Mouse (Mus musculus) kidney, postnatal 10 days (tissue): ENCODE data around the gene Vwa8.
A peak's percentile ranks its signal among the peaks of the same experiment; 100 is the strongest.

Experiments used
- DNase-seq: peaks from one replicate; pipeline ENCODE4 v3.0.0; 2021; ENCODE audit warnings: mixed read lengths

Gene Vwa8

DNA sequence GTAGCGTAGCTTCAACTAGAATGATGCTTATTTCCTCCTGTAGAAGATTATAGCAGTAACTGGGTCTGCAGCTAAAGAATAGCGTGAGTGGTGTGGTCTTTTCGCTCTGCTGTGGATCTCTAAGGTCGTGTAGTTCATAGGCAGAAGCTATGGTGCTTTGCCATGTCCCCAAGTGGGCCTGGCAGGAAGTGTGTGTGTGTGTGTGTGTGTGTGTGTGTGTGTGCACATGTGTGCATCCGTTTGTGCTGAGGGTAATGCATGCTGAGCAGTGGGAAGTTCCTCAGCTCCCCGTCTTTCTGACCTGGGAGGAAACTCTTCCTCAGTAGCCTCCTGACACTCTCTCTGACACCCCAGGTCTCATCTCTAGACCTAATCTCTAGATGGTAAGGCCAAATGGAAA is 305.0 kb downstream of the Vwa8 start:
- peak; percentile 44 for DNase-seq

DNA sequence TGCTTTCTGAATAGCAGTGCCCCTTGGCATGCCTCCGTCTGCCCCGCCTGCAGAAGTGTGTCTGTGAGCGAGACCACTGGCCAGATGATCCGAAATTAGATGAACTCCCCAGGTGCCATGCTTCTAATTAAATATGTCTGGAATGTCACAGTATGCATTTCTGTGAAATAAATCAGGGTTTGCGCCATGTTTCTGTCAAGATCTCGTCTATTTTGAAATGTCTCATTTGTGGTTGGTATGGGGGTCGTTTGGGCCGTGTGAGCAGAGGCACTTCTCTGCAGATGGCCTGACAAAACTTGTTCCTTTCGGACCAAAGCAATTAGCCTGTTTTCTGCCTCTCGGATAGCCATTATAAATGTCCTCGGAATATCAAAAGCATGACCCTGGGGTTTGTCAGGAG is 306.1 kb downstream of the Vwa8 start:
- DNase-seq, result no peak

DNA sequence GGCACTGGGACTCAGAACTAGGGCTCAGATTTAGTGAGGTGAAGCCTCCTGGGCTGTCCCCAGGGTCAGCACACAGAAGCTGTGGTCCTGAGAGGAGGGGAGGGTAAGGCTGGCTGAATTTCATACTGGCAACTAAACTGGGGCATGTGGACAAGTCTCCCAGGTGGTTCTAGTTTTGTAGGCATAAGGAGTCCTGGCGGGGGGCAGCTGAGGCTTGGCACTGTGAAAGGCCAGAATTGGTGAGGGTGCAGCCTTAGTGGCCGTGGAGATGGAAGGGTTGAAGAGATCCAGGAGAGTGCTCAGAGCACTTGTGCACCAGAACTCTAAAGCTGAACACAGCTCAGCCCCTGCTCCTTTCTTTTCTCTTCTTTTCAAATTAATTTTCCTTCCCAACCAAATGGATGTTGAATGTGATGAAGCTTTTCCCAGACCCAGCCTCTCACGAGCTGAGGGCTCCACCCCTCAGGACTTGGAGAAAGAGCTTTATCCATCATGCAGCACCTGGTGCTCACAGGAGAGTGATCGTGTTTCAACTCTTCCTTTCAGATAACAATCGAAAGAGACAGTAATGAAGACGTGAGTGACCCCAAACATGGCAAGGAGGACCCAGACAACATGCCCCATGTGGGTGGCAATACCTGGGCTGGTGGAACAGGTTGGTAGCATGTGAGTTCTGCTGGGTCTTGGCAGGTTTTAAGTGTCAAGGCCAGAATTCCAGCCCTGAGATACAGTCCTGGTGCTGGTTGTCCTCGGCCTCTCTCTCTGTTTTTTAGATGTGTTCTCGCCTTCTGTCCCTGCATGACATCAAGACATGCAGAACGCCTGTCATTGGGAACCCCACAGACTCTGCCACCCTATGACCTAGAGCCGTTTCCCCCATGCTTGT is 307.9 kb downstream of the Vwa8 start:
- DNase-seq, result no peak

DNA sequence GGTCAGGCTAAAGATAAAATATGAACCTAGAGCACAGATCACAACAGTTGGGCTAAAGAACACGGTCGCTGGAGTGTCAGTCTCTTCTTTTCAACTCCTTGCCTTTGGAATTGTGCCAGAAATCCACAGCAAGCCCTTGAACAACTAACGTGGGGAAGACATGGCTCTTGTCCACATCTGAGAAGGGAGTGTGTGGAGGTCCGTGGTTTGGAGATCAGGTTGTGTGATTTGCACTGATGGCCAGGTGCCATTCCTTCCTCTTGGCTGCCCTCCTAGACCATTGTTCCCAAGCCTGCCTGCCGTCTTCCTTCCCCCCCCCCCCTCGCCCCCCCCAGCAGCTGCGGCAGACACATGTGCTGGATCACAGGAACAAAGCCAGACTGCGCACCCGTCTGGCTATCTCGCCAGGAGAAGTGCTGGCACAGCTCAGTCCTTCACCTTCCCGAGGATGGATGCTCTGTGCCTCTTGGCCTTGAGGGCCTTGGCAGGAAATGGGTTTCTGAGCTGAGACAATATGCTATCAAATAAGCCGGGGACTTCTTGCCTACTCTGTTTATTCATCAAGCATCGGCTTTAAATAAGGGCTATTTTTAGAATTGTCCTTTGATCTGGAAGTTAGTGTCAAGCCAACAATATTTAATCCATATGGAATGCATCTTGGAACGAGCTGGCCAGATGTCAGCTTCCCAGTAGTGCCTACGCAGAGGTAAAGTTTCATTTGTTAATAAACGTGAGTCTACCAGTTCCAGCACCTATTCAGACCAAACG is 308.8 kb downstream of the Vwa8 start:
- DNase-seq, result peak; percentile 78

DNA sequence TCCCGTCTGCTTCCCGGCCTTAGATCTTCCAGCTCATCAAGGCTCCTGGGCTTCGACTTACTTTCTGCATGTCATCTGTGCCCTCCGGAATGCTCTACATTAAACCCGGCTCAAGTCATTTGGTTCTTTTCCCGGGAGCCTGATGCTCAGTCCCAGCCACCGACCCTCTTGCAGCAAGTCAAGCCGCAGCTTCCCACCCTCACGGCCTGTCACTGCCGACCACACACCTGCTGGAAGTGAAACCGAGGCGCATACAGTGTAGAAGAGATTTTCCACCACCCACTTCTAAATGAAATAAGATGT is 309.3 kb downstream of the Vwa8 start:
- DNase-seq, result no peak

DNA sequence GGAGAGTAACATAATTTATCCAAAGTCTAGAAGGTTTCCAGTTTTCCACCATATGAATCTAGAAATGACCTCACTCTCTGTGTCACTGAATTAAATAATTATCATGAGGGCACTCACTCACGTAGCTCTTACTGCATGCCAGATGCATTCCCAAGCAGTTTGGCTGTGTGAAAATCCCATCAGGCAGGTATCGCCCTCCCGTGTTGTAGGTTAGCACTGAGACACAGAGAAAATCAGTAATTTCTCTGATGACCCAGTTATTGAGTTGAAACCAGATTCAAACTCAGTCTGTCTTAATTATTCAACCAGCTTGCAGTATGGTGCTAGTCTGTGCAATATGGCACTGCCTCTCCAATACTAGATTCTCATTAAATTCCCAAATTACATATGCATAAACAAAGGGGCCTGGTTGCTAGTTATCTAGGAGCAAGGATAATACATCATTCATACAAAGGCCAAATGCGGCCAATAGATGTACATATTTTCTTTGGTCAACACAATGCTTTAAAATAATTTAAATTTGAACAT is 309.9 kb downstream of the Vwa8 start:
- no peak for DNase-seq

DNA sequence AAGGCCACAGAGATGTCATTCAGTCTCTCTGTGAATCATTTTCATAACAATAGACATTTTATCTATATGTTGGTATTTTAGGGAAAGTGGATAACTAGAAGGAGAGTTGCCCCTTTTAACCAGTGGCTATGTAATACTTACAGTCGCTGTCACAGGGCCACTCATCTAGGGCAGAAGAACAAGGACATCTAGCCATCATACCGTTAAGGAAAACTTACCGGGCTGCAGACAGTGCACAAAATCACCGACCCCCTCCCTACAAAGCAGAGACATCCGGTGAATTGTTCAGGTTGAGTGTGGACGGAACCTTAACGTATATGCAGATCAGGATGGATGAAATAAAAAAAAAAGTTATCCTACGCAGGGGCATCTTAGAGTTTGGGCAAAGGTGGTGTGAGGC is 310.6 kb downstream of the Vwa8 start:
- no peak for DNase-seq

DNA sequence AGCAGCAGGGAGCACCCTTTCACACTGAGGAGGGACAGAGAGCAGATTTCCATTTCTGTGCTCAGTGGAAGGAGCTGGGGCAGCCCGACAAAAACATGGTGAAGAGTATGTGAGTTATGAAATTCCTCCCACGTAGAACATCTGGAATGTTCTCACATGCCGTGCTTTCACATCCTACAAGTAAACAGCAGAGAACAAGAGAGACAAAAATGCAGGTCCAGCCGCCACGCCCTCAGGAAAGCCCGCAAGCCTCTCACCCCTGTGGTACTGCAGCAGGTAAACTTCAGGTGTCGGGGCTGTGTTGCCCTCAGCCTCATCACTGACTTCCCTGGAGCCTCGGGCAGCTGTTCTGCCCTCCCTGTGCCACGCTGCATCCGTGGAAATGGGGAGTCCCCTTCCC is 311.6 kb downstream of the Vwa8 start:
- no peak for DNase-seq

DNA sequence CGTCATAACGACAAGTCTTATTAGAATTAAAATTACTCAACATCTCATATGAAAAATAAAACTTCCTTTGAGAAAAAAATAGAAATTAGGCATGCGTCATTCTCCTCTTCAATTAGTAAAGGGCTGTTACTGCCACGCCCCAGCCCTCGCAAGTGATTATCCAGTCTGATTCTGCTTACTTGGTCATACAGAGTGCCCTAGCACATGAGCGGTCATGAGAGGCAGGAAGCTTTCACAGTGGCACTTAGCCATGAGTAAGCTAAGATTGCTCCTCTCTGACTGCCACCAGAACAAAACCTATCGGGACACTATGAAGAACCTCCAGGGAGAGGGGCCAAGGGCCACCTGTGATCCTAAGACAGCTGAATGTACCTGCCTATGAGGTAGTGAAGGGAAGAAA is 312.1 kb downstream of the Vwa8 start:
- DNase-seq, result no peak

DNA sequence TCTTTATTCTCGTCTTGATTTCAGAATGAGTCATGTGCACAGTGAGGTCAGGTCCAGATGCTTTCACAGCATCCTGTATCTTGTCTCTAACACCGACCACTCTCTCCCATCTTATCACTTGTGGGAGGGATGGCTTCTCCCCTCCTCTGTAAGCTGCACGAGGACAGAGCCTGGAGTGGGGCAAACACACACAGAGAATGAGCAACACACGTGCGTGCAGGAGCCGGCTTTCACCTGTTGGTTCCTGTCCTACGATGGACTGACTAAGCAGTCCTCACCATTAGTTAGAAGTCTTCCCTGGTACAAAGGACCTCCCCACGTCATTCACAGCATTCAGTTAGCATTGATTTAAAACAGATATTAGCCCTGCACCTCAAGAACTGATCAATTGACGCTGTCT is 312.9 kb downstream of the Vwa8 start:
- DNase-seq, result no peak

DNA sequence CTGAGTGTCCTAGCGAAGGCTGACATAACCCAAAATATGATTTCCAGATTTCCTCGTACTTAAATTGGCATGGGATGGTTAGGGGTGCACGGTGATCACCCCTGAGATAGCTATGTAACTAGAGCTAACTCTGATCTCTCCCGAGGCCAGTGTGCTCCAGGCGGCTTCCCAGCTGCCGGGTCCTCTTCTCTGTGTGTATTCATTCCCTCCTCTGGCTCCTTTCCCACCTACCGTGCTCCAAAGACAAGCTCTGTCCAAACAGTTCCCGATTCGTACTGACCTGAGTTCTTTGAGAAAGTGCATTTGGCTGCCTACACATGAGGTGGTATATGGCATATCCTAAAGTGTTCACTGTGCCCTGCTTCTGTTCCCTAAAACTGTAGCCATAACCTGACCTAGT is 313.8 kb downstream of the Vwa8 start:
- no peak for DNase-seq

DNA sequence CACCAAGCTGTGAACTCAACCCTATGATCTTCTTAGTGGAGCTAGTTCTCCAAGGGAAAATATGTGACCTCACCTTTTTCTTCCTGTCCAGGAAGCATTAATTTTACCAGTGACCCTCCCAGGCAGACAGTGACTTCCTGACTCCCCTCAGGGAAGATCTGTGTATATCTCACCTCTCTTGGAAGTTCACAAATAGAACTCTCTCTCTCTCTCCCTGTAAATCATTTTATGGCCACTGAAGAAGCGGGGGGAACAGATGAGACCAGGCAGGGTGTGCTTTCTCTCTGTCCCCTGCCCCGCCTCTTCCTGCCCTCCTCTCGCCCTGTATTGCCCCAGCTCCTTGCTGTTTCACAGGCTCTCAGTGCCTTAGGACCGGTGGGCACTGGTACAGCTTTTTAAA is 315.5 kb downstream of the Vwa8 start:
- peak; percentile 61 for DNase-seq

DNA sequence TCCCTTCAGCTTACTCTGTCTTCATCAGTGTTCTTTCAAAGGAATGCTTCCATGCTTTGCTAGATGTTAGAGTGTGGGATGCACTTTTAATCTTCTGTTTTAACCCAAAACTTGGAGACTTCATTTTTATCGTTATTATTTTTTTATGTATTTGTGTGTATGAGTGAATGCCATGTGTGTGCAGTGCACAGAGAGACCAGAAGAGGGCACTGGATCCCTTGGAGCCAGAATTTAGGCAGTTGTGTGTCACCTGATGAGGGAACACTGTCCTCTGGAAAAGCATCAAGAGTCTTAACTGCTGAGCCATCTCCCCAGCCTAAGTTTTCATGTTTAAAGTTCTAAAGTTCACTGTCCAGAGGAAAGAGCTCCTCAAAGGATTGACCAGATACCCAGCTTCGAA is 316.1 kb downstream of the Vwa8 start:
- DNase-seq, result peak; percentile 51

DNA sequence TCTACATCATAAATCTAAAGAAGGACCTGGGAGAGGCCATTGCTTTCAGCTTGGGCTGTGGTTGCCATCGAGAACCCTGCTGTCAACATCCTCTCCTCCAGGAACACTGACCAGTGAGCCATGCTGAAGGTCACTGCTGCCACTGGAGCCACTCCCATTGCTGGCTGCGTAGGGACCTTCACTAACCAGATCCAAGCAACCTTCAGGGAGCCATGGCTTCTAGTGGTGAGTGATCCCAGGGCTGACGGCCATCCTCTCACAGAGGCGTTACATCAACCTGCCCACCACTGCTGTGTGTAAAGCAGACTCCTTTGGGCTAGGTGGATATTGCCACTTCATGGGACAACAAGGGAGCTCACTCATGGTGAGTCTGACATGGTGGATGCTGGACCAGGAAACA is 325.7 kb downstream of the Vwa8 start:
- DNase-seq, result no peak

DNA sequence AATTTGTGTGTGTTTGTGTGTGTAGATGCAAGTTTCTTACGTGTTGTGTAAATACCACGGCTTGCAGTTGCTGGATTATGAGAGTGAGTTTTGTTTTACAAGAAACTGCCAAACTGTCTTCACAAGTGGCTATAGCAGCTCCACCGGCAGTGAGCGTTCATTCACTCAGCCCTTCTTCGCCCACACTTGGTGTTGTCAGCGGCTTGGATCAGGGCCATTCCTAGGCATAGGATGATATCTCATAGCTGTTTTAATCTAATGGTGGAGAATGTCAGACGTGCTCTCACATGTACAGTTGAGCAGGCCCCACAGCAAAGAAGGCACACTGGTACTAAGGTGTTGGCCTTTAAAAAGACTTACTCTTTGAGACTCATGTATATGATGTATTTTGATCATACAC is 328.9 kb downstream of the Vwa8 start:
- no peak for DNase-seq

DNA sequence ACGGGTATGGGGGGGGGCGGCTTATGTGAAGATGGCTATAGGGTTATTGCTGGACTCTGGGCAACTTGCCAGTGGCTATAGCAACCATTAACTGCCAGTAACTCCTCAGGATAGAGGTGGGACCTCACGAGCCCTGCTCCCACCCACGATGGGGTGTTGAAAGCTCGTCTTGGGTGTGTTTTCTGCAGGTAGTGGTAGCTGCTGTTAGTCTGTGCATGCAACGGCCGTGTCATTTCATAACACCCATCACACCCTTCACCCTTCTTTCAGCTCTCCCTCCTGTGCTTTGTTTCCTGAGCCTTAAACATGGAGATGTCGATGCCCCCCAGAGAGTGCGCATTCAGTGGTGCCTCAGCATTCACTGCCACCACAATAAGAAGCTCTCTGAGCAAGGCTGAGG is 329.4 kb downstream of the Vwa8 start:
- DNase-seq, result no peak

DNA sequence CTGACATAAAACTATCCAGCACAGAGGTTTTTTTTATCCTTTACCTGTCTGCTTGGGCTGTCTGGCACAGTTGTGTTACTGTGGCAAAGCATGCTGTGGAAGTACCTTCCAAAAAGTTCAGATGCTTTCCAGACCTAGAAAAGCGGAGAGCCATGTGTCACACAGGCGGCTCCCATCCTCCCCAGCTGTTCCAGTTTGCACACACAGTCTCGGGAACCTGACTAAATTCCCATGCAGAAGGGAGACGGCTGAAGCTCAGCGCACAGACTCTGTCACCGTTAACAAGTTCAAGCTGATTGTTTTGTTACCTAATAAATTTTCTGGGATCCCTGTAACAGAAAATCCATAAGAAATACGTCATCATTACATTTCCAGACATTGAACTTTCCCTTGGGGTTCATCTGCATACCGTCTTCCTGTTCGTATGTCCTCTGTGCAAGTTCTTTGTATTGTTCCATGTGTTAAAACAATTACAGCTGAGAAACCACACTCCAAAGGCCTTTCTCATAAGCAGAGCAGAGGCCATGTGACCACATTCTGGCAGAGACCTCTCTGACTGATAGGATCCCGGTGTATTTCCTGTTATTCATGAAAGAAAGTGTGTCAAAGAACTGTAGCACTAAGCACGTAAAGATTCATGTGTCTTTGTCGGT is 331.4 kb downstream of the Vwa8 start:
- DNase-seq, result peak; percentile 27

DNA sequence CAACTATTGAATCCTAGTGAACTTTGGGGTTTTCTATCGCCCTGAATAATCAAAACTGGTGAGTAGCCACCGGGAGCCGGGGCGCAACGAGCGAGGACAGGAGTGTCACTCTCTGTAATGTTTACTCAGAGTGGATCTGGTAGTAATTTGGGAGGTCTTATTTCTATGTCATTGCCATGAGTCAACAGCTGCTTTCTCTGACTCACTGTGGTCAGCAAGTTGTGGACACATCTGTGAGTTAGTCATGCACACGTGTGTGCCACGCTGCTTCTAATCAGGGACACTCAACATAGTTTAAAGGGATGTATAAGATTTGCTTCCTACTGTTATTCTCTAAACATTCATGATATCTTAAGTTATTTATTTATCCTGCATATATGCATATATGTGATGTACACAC is 332.9 kb downstream of the Vwa8 start:
- DNase-seq, result no peak

DNA sequence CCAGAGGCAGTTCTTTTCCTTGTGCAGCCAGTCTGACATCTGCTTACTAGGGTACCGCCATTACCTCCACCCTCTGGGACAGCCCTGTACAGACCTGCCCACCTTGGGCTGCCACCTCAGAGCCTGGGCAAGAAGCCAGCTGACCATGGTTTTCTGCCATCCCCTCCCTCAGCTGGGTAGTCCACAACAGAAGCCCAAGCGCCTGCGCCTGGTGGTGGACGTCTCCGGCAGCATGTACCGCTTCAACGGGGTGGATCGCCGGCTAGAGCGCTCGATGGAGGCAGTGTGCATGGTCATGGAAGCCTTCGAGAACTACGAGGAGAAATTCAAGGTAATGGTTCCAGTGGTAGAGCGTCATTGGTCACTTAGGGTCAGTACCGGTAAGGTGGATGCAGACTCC is 333.9 kb downstream of the Vwa8 start:
- DNase-seq, result peak; percentile 22

DNA sequence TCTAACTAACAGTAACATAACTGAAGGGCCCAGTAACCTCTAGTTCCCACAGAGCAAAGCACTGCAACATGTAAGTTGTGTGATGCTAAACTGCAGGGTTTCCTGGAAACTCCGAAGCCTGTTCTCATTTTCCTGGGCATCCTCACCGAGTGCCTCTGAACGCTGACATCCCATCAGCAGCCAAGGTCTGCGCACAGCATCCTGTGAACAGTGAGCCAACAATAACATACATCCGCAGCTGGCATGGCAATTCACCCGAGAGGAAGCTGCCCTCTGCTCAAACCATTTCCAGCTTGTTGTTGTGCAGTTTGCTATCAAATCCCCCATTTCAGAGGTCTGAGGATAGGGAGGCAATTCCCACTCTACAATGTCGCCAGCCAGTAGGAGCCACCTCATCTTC is 334.4 kb downstream of the Vwa8 start:
- peak; percentile 52 for DNase-seq

DNA sequence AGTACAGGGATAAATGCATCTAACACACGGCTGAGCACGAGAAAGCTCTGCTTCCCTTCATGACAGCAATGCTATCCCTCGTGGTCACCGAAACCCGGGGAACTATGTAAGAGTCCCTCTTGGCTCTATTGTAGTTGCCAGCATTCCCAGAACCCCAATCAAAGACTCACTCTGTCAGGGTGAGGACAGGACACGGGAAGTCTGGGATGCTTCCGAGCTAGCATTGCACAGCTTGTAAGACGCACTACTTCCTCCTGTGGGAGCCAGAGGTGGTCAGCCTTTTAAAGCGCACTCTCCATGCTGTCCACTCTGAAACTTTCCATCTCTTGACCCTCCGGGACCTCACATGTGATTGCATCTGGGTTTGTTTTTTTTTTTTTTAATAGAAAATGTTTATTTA is 335.2 kb downstream of the Vwa8 start:
- DNase-seq, result peak; percentile 49

DNA sequence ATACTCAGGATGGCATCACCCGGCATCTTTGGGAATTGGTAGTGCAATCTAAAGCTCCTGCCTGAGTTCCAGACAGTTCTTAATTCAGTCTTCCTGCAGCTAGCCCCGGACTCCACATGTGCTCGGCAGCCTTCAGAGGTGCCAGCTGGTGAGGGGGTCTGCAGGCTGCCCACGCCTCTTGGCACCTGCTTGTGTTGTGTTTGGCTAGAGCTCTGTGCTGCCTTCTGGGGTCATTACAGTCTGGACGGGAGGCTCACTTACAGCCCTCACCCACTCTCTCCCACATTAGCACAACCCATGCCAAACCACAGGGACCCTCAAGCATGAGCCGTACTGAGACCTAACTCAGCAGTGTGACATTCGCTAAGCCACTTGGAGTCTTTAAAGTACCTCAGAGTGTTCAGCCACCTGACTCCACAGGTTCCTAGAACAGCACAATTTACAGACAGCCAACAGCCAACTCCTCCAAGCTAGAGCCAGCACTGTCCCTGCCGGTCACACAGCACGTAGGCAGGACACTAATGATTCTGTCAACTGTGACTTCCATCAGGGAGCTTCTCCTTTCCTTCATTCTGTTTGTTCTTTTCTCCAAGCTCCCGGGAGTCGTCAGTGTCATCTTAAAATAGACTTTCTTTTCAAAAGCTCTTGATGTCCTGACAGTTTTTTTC is 336.3 kb downstream of the Vwa8 start:
- DNase-seq, result no peak

DNA sequence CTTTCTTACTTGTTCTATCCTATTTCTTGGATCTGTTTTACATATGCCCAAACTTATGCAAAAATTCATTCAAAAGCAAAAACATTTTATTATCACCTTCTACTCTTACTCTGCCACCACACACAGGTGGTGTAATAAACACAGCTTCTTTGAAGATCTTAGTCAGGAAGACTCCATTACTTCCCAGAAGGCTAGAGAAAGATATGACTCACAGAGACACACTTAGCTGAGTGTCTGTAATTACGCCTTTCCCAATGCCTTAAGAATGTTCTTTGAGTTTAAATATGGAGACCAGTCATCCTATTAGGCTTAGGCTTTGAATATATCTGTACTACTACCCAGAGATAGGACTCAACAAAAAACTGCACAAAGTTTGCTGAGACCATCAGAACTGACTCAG is 338.1 kb downstream of the Vwa8 start:
- no peak for DNase-seq
